ENCODE assay signal across 8 mouse cellular contexts in genomic region chr19:29805917-29806785, GRCm38 (mm10). TPM values are rescaled to one million over a fixed set of nuclear protein-coding genes. Genes with fewer than 3 reads are reported as not detected.
DNase-seq lines count a peak whose midpoint lies in the region; ATAC-seq and TF ChIP-seq lines count a peak whose summit lies in the region.

Gene 9930021J03Rik (minus strand): TSS chr19:29805989.

- TF ChIP-seq EP300 in heart, postnatal 0 days (IDR thresholded peaks at IDR 0.05; ENCODE audit: low read depth), result no peak

- no peaks in the 10 kb centered on the region for H3K27me3 ChIP-seq in E14TG2a.4 (ENCODE audit: insufficient read depth, low read length)
- H3K27me3 ChIP-seq in forebrain, embryonic 12.5 days, result no peaks in the 10 kb centered on the region
- no peaks in the 10 kb centered on the region for H3K27me3 ChIP-seq in heart, postnatal 0 days (ENCODE audit: control insufficient read depth, insufficient read depth, low read length)
- H3K27me3 ChIP-seq in liver, embryonic 16.5 days (ENCODE audit: control insufficient read depth, insufficient read depth, low read depth, low read length), result no peaks in the 10 kb centered on the region
- no peaks in the 10 kb centered on the region for H3K27me3 ChIP-seq in neural tube, embryonic 13.5 days
- no peaks in the 10 kb centered on the region for H3K27me3 ChIP-seq in testis, adult 2 months (ENCODE audit: control insufficient read depth, insufficient read depth, low read length)

- under 1% methylated on average over 39 of the region's 95 CpGs for WGBS in forebrain, embryonic 12.5 days
- under 1% methylated on average over 49 of the region's 95 CpGs for WGBS in heart, postnatal 0 days
- under 1% methylated on average over 38 of the region's 95 CpGs for WGBS in liver, embryonic 16.5 days (ENCODE audit: insufficient replicate concordance)
- under 1% methylated on average over 33 of the region's 95 CpGs for WGBS in neural tube, embryonic 13.5 days

- no peak for TF ChIP-seq CTCF in E14TG2a.4 (conservative IDR thresholded peaks at IDR 0.05; ENCODE audit: low read length)
- TF ChIP-seq CTCF in heart, postnatal 0 days (IDR thresholded peaks at IDR 0.05; ENCODE audit: low read depth), result no peak
- 0 out of 2 replicates have a peak, but pooled peaks have one; percentile 4 for TF ChIP-seq CTCF in testis, adult 2 months (IDR thresholded peaks at IDR 0.05; ENCODE audit: control insufficient read depth, insufficient read depth, insufficient replicate concordance, low read depth, low read length)

- H3K4me3 ChIP-seq in E14TG2a.4 (replicated peaks; ENCODE audit: low read length), result peak within 1 kb of the TSS; percentile 97
- H3K4me3 ChIP-seq in forebrain, embryonic 12.5 days (replicated peaks), result peak within 1 kb of the TSS; percentile 72
- peak within 1 kb of the TSS; percentile 87 for H3K4me3 ChIP-seq in heart, postnatal 0 days (ENCODE audit: low read depth, low read length)
- peak within 1 kb of the TSS; percentile 89 for H3K4me3 ChIP-seq in liver, embryonic 16.5 days (ENCODE audit: low read depth, low read length)
- peak within 1 kb of the TSS; percentile 96 for H3K4me3 ChIP-seq in neural tube, embryonic 13.5 days
- peak within 1 kb of the TSS; percentile 94 for H3K4me3 ChIP-seq in testis, adult 2 months (ENCODE audit: control insufficient read depth, low read depth, low read length)

- H3K4me2 ChIP-seq in forebrain, embryonic 12.5 days, result peak within 1 kb of the TSS; percentile 88
- peak within 1 kb of the TSS; percentile 88 for H3K4me2 ChIP-seq in heart, postnatal 0 days (ENCODE audit: low read depth, low read length)
- H3K4me2 ChIP-seq in liver, embryonic 16.5 days (ENCODE audit: low read depth, low read length), result peak within 1 kb of the TSS; percentile 99
- H3K4me2 ChIP-seq in neural tube, embryonic 13.5 days, result peak within 1 kb of the TSS; percentile 97

- no peaks in the 10 kb centered on the region for H3K9me3 ChIP-seq in E14TG2a.4 (ENCODE audit: low read length)
- no peaks in the 10 kb centered on the region for H3K9me3 ChIP-seq in forebrain, embryonic 12.5 days
- no peaks in the 10 kb centered on the region for H3K9me3 ChIP-seq in heart, postnatal 0 days (replicated peaks; ENCODE audit: control insufficient read depth, low read length)
- no peaks in the 10 kb centered on the region for H3K9me3 ChIP-seq in liver, embryonic 16.5 days (replicated peaks; ENCODE audit: control insufficient read depth, low read length)
- no peaks in the 10 kb centered on the region for H3K9me3 ChIP-seq in neural tube, embryonic 13.5 days

- H3K9ac ChIP-seq in forebrain, embryonic 12.5 days, result peak within 1 kb of the TSS; percentile 92
- H3K9ac ChIP-seq in heart, postnatal 0 days (replicated peaks; ENCODE audit: low read depth, low read length), result peak within 1 kb of the TSS; percentile 88
- H3K9ac ChIP-seq in liver, embryonic 16.5 days (ENCODE audit: low read depth, low read length), result peak within 1 kb of the TSS; percentile 89
- peak within 1 kb of the TSS; percentile 93 for H3K9ac ChIP-seq in neural tube, embryonic 13.5 days

- ATAC-seq in forebrain, embryonic 12.5 days (ENCODE audit: low FRiP score), result peak; percentile 94
- peak; percentile 93 for ATAC-seq in heart, postnatal 0 days (ENCODE audit: insufficient read depth, low read depth)
- ATAC-seq in liver, embryonic 16.5 days (ENCODE audit: low read depth), result peak; percentile 94
- peak; percentile 94 for ATAC-seq in neural tube, embryonic 13.5 days (ENCODE audit: low read depth)

- peaks cover 24% of the 10 kb centered on the region for H3K4me1 ChIP-seq in E14TG2a.4 (replicated peaks; ENCODE audit: low read depth, low read length)
- H3K4me1 ChIP-seq in forebrain, embryonic 12.5 days, result peaks cover 33% of the 10 kb centered on the region
- H3K4me1 ChIP-seq in heart, postnatal 0 days (ENCODE audit: control insufficient read depth, insufficient read depth), result peaks cover 13% of the 10 kb centered on the region
- peaks cover 7% of the 10 kb centered on the region for H3K4me1 ChIP-seq in liver, embryonic 16.5 days (ENCODE audit: control insufficient read depth, low read depth, low read length)
- peaks cover 55% of the 10 kb centered on the region for H3K4me1 ChIP-seq in neural tube, embryonic 13.5 days (replicated peaks)
- H3K4me1 ChIP-seq in testis, adult 2 months (ENCODE audit: control insufficient read depth, insufficient read depth, low read length), result peaks cover 3% of the 10 kb centered on the region

- H3K36me3 ChIP-seq in E14TG2a.4 (ENCODE audit: insufficient read depth, low read length), result peaks cover 29% of the 10 kb centered on the region
- H3K36me3 ChIP-seq in forebrain, embryonic 12.5 days (replicated peaks), result peaks cover 22% of the 10 kb centered on the region
- peaks cover 22% of the 10 kb centered on the region for H3K36me3 ChIP-seq in heart, postnatal 0 days (replicated peaks; ENCODE audit: control insufficient read depth, insufficient read depth, low read length)
- peaks cover 8% of the 10 kb centered on the region for H3K36me3 ChIP-seq in liver, embryonic 16.5 days (ENCODE audit: control insufficient read depth, insufficient read depth)
- peaks cover 22% of the 10 kb centered on the region for H3K36me3 ChIP-seq in neural tube, embryonic 13.5 days
- H3K36me3 ChIP-seq in testis, adult 2 months (ENCODE audit: control insufficient read depth, insufficient read depth, low read length), result no peaks in the 10 kb centered on the region

- peak within 1 kb of the TSS; percentile 93 for H3K27ac ChIP-seq in forebrain, embryonic 12.5 days
- peak within 1 kb of the TSS; percentile 92 for H3K27ac ChIP-seq in heart, postnatal 0 days (ENCODE audit: low read depth)
- H3K27ac ChIP-seq in liver, embryonic 16.5 days (ENCODE audit: low read length), result peak within 1 kb of the TSS; percentile 86
- peak within 1 kb of the TSS; percentile 96 for H3K27ac ChIP-seq in neural tube, embryonic 13.5 days (replicated peaks)
- peak within 1 kb of the TSS; percentile 89 for H3K27ac ChIP-seq in testis, adult 2 months (ENCODE audit: control insufficient read depth, insufficient read depth, low read depth, low read length)

- peak; percentile 50; the same call in 1 of the 2 replicates for TF ChIP-seq POLR2A in testis, adult 2 months (IDR thresholded peaks at IDR 0.05; ENCODE audit: control insufficient read depth, low read depth, low read length)

- peak; percentile 99 for DNase-seq in c-Kit-positive CD71-positive TER-119-positive erythroid progenitor cells, embryonic 14.5 days (ENCODE audit: low spot score)
- DNase-seq in heart, postnatal 0 days (ENCODE audit: low spot score), result peak; percentile 98
- DNase-seq in kidney, postnatal 4 days, result peak; percentile 99

RNA-seq across cellular contexts. Expression of gene 9930021J03Rik, which starts in this region (rescaled TPM):
- 7.7 and 8.2 TPM in 2 replicates for polyA plus RNA-seq in forebrain, embryonic 12.5 days (2016; fragmentation: Nextera tagmentation; extraction: Ambion mirVana)
- total RNA-seq in heart, postnatal 0 days (2014; rRNA removed; ENCODE audit: low replicate concordance), result 8.6 and 11.6 TPM in 2 replicates
- 1.8 and 1.9 TPM in 2 replicates for polyA plus RNA-seq in heart, postnatal 0 days (2015; fragmentation: Nextera tagmentation; extraction: Ambion mirVana)
- 1.3 and 1.7 TPM in 2 replicates for polyA plus RNA-seq in liver, embryonic 16.5 days (2015; fragmentation: Nextera tagmentation; extraction: Ambion mirVana)
- polyA plus RNA-seq in neural tube, embryonic 13.5 days (2015; fragmentation: Nextera tagmentation; extraction: Ambion mirVana), result 6.1 and 6.5 TPM in 2 replicates
- 15.2 and 19.1 TPM in 2 replicates for polyA plus RNA-seq in testis, adult 2 months (2012; rRNA removed)

Comparison
In these comparisons a context has a peak if more than half of its experiments do, and no peak if none do; other contexts are left out.
1. Peak in every context shown above with its lines: DNase-seq, ATAC-seq, H3K4me3 ChIP-seq and H3K27ac ChIP-seq.